Mouse (Mus musculus) liver, postnatal 0 days (tissue): ENCODE results near the gene Ttc28.
"Not testable (repeated sequence)": the region's sequence is repeated elsewhere in the genome, so short reads cannot be mapped to it uniquely, and the experiment has no call there.

Source experiments
- CTCF ChIP-seq: sonication (generic); IDR thresholded peaks from 2 replicates; pipeline ENCODE4 v1.5.1; 2016; ENCODE audit warnings: antibody characterized with exemption, low read depth
- EP300 ChIP-seq: IDR thresholded peaks from 2 replicates; pipeline ENCODE4 v1.6.1; 2016; ENCODE audit warnings: antibody characterized with exemption, low read depth, mild to moderate bottlenecking

DNA sequence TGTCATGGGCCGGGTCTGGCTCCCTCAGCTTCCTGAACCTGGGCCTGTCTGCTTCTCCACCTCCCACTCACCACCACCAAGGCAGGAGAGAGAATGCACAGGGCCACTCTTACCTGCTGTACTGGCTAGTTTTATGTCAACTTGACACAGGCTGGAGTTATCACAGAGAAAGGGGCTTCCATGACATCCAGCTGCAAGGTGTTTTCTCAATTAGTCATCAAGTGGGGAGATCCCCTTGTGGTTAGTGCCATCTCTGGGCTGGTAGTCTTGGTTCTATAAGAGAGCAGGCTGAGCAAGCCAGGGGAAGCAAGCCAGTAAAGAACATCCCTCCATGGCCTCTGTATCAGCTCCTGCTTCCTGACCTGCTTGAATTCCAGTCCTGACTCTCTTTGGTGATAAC is 381.6 kb downstream of the Ttc28 start:
- TF ChIP-seq CTCF, EP300: not testable (repeated sequence)
